Mouse (Mus musculus) ovary, postnatal 10 days (tissue): ENCODE measurements around the gene Cdkn2aipnl.

Experiments
- DNase-seq: peaks from one replicate; pipeline ENCODE4 v3.0.0; 2022; ENCODE audit warnings: low spot score

The Cdkn2aipnl gene

GRCm38 (mm10) chr11:51967443-51968401, at the start of gene Cdkn2aipnl:
Cdkn2aipnl (plus strand) TSS chr11:51967661.
- DNase-seq, result peak; percentile 97

GRCm38 (mm10) chr11:51917951-51918350, 49.5 kb upstream of the Cdkn2aipnl start:
- DNase-seq, result no peak

GRCm38 (mm10) chr11:51918576-51918975, 48.9 kb upstream of the Cdkn2aipnl start:
- DNase-seq, result no peak

- no peak for DNase-seq
These were observed 45.9 kb upstream of the Cdkn2aipnl start for GRCm38 (mm10) chr11:51921355-51922125.

GRCm38 (mm10) chr11:51922421-51922841, 45.0 kb upstream of the Cdkn2aipnl start:
- no peak for DNase-seq

- no peak for DNase-seq
These were observed 41.9 kb upstream of the Cdkn2aipnl start for GRCm38 (mm10) chr11:51925595-51925994.

GRCm38 (mm10) chr11:51926385-51926784, 41.1 kb upstream of the Cdkn2aipnl start:
- DNase-seq, result no peak

- no peak for DNase-seq
These were observed 40.4 kb upstream of the Cdkn2aipnl start for GRCm38 (mm10) chr11:51927106-51927505.

- no peak for DNase-seq
These were observed 36.3 kb upstream of the Cdkn2aipnl start for GRCm38 (mm10) chr11:51931138-51931537.

- DNase-seq, result no peak
These were observed 35.7 kb upstream of the Cdkn2aipnl start for GRCm38 (mm10) chr11:51931790-51932189.

GRCm38 (mm10) chr11:51934230-51934629, 33.2 kb upstream of the Cdkn2aipnl start:
- DNase-seq, result no peak

GRCm38 (mm10) chr11:51935636-51936434, 31.6 kb upstream of the Cdkn2aipnl start:
- DNase-seq, result no peak

GRCm38 (mm10) chr11:51937361-51937781, 30.1 kb upstream of the Cdkn2aipnl start:
- no peak for DNase-seq

- DNase-seq, result no peak
These were observed 28.5 kb upstream of the Cdkn2aipnl start for GRCm38 (mm10) chr11:51938817-51939589.

GRCm38 (mm10) chr11:51939590-51939955, 27.9 kb upstream of the Cdkn2aipnl start:
- DNase-seq, result no peak

GRCm38 (mm10) chr11:51940511-51940955, 26.9 kb upstream of the Cdkn2aipnl start:
- no peak for DNase-seq

GRCm38 (mm10) chr11:51942602-51943499, 24.6 kb upstream of the Cdkn2aipnl start:
- no peak for DNase-seq

- no peak for DNase-seq
These were observed 24.0 kb upstream of the Cdkn2aipnl start for GRCm38 (mm10) chr11:51943500-51943841.

GRCm38 (mm10) chr11:51944239-51944638, 23.2 kb upstream of the Cdkn2aipnl start:
- no peak for DNase-seq

GRCm38 (mm10) chr11:51945548-51945947, 21.9 kb upstream of the Cdkn2aipnl start:
- no peak for DNase-seq
